Mouse (Mus musculus): ENCODE measurements around the gene Egln1.

- TF ChIP-seq CTCF (IDR thresholded peaks at IDR 0.05; ENCODE audit: low read depth) (no peak), EP300 (IDR thresholded peaks at IDR 0.05; ENCODE audit: low read depth) (no peak)
Observed at GRCm38 (mm10) chr8:124903198-124903597, 45.9 kb downstream of the Egln1 start.

Measured in liver, postnatal 0 days (tissue).